Mouse (Mus musculus) gonadal fat pad, adult 2 months (tissue): ENCODE results near the gene Olfm4. TPM values are rescaled to one million over a fixed set of nuclear protein-coding genes. Genes with fewer than 3 reads are reported as not detected.

ENCODE experiments used
- DNase-seq: peaks from one replicate; pipeline ENCODE4 v3.0.0-alpha.2; 2012; ENCODE audit warnings: low read depth
- polyA plus RNA-seq: library from polyadenylated mRNA; depleted of rRNA; stranded (reverse); fragments of >200 nt; gene quantifications from 2 replicates; pipeline ENCODE4 v1.2.3, GENCODE M21; 2012; rRNA removed

Gene Olfm4
- polyA plus RNA-seq, 1 experiment = 0.14 TPM

GRCm38 (mm10) chr14:80029297-80030001 is 45.6 kb downstream of the Olfm4 start:
- DNase-seq = no peak

GRCm38 (mm10) chr14:80039645-80040272 is 55.9 kb downstream of the Olfm4 start:
- DNase-seq = no peak

GRCm38 (mm10) chr14:80046104-80046734 is 62.3 kb downstream of the Olfm4 start:
- no peak for DNase-seq

- DNase-seq = no peak
These were observed 63.7 kb downstream of the Olfm4 start for GRCm38 (mm10) chr14:80047368-80048101.

GRCm38 (mm10) chr14:80055725-80056124 is 71.8 kb downstream of the Olfm4 start:
- no peak for DNase-seq

GRCm38 (mm10) chr14:80061686-80062085 is 77.8 kb downstream of the Olfm4 start:
- DNase-seq = no peak

GRCm38 (mm10) chr14:80062896-80063295 is 79.0 kb downstream of the Olfm4 start:
- no peak for DNase-seq

- DNase-seq = no peak
These were observed 86.7 kb downstream of the Olfm4 start for GRCm38 (mm10) chr14:80070580-80070979.

Other genes with a start within 250 kb of the Olfm4 start
- 0.12 and 0.75 TPM in 2 replicates for gene Pcdh8, start 212.8 kb upstream of the Olfm4 start, polyA plus RNA-seq